Mouse (Mus musculus) heart, postnatal 0 days (tissue): ENCODE results near the gene Adi1.

ENCODE experiments used
- CTCF ChIP-seq: IDR thresholded peaks from 2 replicates; pipeline ENCODE4 v1.5.1; 2016; ENCODE audit warnings: antibody characterized with exemption, control low read depth, low read depth
- EP300 ChIP-seq: IDR thresholded peaks from 2 replicates; pipeline ENCODE4 v1.6.1; 2016; ENCODE audit warnings: antibody characterized with exemption, low read depth

- no peak for TF ChIP-seq CTCF
- no peak for TF ChIP-seq EP300
Measured at GRCm38 (mm10) chr12:28694776-28695175, 19.7 kb downstream of the Adi1 start.
